Mouse (Mus musculus) heart, adult 11 months (tissue): ENCODE measurements at regions not wholly inside any gene's neighbourhood (a gene's known extent, or its start where the extent isn't known, plus 50 kb on each side); places are given as distances from the start of the nearest gene placed in this dataset.

Source experiments
- DNase-seq: peaks from one replicate; pipeline ENCODE4 v3.0.0; 2022

- DNase-seq, result peak; percentile 68
Observed at GRCm38 (mm10) chr4:9031634-9032033, 792.8 kb upstream of the Car8 start.

GRCm38 (mm10) chr4:9028946-9029345 is 790.1 kb upstream of the Car8 start:
- no peak for DNase-seq

GRCm38 (mm10) chr4:9028475-9028874 is 789.6 kb upstream of the Car8 start:
- peak; percentile 92 for DNase-seq

- peak; percentile 97 for DNase-seq
Observed at GRCm38 (mm10) chr4:9027798-9028404, 789.1 kb upstream of the Car8 start.

- no peak for DNase-seq
Observed at GRCm38 (mm10) chr4:9027383-9027782, 788.5 kb upstream of the Car8 start.

- peak; percentile 89 for DNase-seq
Observed at GRCm38 (mm10) chr4:9026841-9027240, 788.0 kb upstream of the Car8 start.

- no peak for DNase-seq
Observed at GRCm38 (mm10) chr4:9025821-9026470, 787.1 kb upstream of the Car8 start.

GRCm38 (mm10) chr4:9024216-9024925 is 785.5 kb upstream of the Car8 start:
- peak; percentile 90 for DNase-seq

- no peak for DNase-seq
Observed at GRCm38 (mm10) chr4:9019241-9020110, 780.6 kb upstream of the Car8 start.

GRCm38 (mm10) chr4:9018236-9018635 is 779.4 kb upstream of the Car8 start:
- DNase-seq, result no peak

- peak; percentile 91 for DNase-seq
Observed at GRCm38 (mm10) chr4:9016504-9017040, 777.7 kb upstream of the Car8 start.

GRCm38 (mm10) chr4:9015528-9016503 is 777.0 kb upstream of the Car8 start:
- peak; percentile 93 for DNase-seq

GRCm38 (mm10) chr4:9014986-9015385 is 776.1 kb upstream of the Car8 start:
- no peak for DNase-seq

- no peak for DNase-seq
Observed at GRCm38 (mm10) chr4:9012787-9013186, 773.9 kb upstream of the Car8 start.

- DNase-seq, result no peak
Observed at GRCm38 (mm10) chr4:9011952-9012351, 773.1 kb upstream of the Car8 start.

- DNase-seq, result no peak
Observed at GRCm38 (mm10) chr4:9011129-9011518, 772.3 kb upstream of the Car8 start.

- no peak for DNase-seq
Observed at GRCm38 (mm10) chr4:9010381-9011128, 771.7 kb upstream of the Car8 start.

GRCm38 (mm10) chr4:9009656-9010055 is 770.8 kb upstream of the Car8 start:
- no peak for DNase-seq

- no peak for DNase-seq
Observed at GRCm38 (mm10) chr4:9005938-9006626, 767.2 kb upstream of the Car8 start.

- no peak for DNase-seq
Observed at GRCm38 (mm10) chr4:9003891-9004290, 765.0 kb upstream of the Car8 start.
